Mouse (Mus musculus) spleen, adult 2 months (tissue): ENCODE data around the gene Iqcn.

Experiments
- CTCF ChIP-seq: fragments of 200-500 bp; IDR thresholded peaks from 2 replicates; pipeline ENCODE4 v1.5.1; 2011; ENCODE audit warnings: mild to moderate bottlenecking, inconsistent platforms; ENCODE audit not compliant: insufficient read depth, insufficient read length, insufficient replicate concordance; ENCODE audit errors: extremely low read depth
- POLR2A ChIP-seq: fragments of 200-500 bp; IDR thresholded peaks from 2 replicates; pipeline ENCODE4 v1.6.1; 2011; ENCODE audit warnings: low read depth, low read length, inconsistent platforms

DNA sequence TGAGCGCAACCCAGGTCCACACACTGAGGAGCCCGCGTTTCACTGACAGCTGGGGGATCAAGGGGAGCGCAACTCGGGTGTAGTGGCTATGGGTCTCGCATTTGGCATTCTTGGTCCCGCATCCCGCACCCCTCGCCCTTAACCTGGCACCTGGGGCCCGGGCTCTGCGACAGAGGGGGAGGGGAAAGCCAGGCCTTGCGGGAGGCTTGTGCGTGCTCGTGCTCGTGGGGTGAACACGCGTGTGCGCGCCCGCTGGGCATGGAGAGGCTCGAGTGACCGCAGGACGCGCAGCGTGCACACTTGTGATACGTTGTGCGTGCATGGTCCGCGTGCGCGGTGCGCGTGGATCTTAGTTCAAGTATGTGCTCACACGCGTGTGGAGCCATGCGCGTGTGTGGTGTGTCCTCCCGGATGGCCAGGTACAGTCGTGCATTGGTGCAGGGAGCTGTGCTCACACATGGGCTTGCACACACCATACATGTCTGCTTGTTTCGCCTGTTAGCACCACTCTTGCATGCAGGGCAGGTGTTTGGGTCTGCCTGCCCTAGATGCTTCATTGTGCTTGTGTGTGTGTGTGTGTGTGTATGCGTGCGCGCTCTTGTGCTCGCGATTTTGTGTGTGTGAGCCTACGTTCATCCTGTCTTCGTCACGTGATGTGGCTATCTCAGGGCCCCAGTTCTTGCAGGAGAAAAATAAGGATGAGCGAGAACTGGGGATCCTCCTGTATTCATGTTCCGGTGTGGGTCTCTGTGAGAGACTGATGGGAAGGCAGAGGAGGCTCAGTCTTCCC is 51.8 kb downstream of the Iqcn start:
- TF ChIP-seq CTCF (no peak), POLR2A (no peak)
